Mouse (Mus musculus) neural tube, embryonic 12.5 days (tissue): ENCODE measurements around the gene Dkk1. TPM values are rescaled to one million over a fixed set of nuclear protein-coding genes. Genes with fewer than 3 reads are reported as not detected.
"Not testable (repeated sequence)": the region's sequence is repeated elsewhere in the genome, so short reads cannot be mapped to it uniquely, and the experiment has no call there.

Experiments
- ATAC-seq: fragments of 200-750 bp; cut with Nextera tagmentation; 2 replicates; pipeline ENCODE4 v1.8.0; 2017; ENCODE audit warnings: low read depth, mild to moderate bottlenecking, moderate TSS enrichment, moderate library complexity; ENCODE audit not compliant: low FRiP score
- H3K27ac ChIP-seq: fragments of 300-500 bp; sonication (generic); 2 replicates; pipeline ENCODE4 v1.5.1; 2016
- H3K27me3 ChIP-seq: fragments of 300-500 bp; sonication (generic); replicated peaks from 2 replicates; pipeline ENCODE4 v1.6.1; 2016; ENCODE audit warnings: mild to moderate bottlenecking
- H3K36me3 ChIP-seq: fragments of 300-500 bp; sonication (generic); 2 replicates; pipeline ENCODE4 v1.6.1; 2016; ENCODE audit warnings: mild to moderate bottlenecking
- H3K4me1 ChIP-seq: fragments of 300-500 bp; sonication (generic); 2 replicates; pipeline ENCODE4 v1.6.1; 2016
- H3K4me2 ChIP-seq: fragments of 300-500 bp; sonication (generic); replicated peaks from 2 replicates; pipeline ENCODE4 v1.6.1; 2016; ENCODE audit warnings: mild to moderate bottlenecking
- H3K4me3 ChIP-seq: fragments of 300-500 bp; sonication (generic); 2 replicates; pipeline ENCODE4 v1.5.1; 2016
- H3K9ac ChIP-seq: fragments of 300-500 bp; sonication (generic); 2 replicates; pipeline ENCODE4 v1.6.1; 2016; ENCODE audit warnings: mild to moderate bottlenecking
- H3K9me3 ChIP-seq: fragments of 300-500 bp; sonication (generic); 2 replicates; pipeline ENCODE4 v1.6.1; 2016; ENCODE audit warnings: mild to moderate bottlenecking
- WGBS: fragments of 180-500 bp; shearing (Covaris S2); methylation state at CpG from one replicate; pipeline ENCODE4 v1.1.7; 2016; 5-methylcytosine and 5-hydroxymethylcytosine counted together
- polyA plus RNA-seq: library from polyadenylated mRNA; unstranded; fragments of >200 nt; fragmentation: Nextera tagmentation; extraction: Ambion mirVana; gene quantifications from 2 replicates; pipeline ENCODE4 v1.2.1, GENCODE M21; 2016

The Dkk1 gene
- 1.1 and 1.2 TPM in 2 replicates for polyA plus RNA-seq

- H3K4me1 ChIP-seq = peaks cover 18% of the 10 kb centered on the region; the same call in 1 of the 2 replicates
- no peaks in the 10 kb centered on the region for H3K9me3 ChIP-seq
- H3K4me3 ChIP-seq = peak within 1 kb of the TSS; percentile 37
- WGBS = under 1% methylated on average over 26 of the region's 26 CpGs
- peak; percentile 85 for ATAC-seq
- H3K4me2 ChIP-seq = peak within 1 kb of the TSS; percentile 69
- H3K36me3 ChIP-seq = no peaks in the 10 kb centered on the region
- H3K9ac ChIP-seq = peak within 1 kb of the TSS; percentile 33; the same call in 1 of the 2 replicates
- peaks cover 41% of the 10 kb centered on the region for H3K27me3 ChIP-seq
- no peak within 1 kb of the TSS for H3K27ac ChIP-seq
Measured at GRCm38 (mm10) chr19:30549044-30549853, at the start of gene Dkk1. Gene Dkk1, minus strand, starts transcription at chr19:30549665.

DNA sequence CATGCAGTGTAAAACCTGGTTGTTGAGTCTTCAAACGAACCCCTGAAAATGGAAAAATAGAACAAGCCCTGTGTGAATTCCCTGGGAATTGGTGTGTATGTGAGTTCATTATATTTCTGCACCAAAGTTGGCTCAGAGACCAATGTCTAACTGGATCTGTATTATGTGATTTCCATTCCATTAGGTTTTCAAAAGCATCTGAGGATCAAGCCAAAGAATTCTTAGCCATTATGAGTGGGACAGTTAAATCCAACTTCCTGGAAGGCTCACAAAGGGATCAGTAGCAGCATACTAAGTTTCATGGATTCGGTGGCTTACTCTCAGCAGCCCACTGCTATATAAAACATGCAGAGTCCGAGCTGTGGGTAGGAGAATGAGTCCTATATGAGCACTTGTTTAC, 36.9 kb upstream of the Dkk1 start:
- Histone ChIP-seq H3K9ac (no peak overlapping the region), H3K4me1 (no peaks in the 10 kb centered on the region), H3K27me3 (no peaks in the 10 kb centered on the region), H3K4me3 (no peak overlapping the region), H3K9me3 (no peaks in the 10 kb centered on the region), H3K4me2 (no peak overlapping the region), H3K36me3 (no peaks in the 10 kb centered on the region), H3K27ac (no peak overlapping the region)
- WGBS = 81% methylated on average over 3 of the region's 3 CpGs
- ATAC-seq = no peak

DNA sequence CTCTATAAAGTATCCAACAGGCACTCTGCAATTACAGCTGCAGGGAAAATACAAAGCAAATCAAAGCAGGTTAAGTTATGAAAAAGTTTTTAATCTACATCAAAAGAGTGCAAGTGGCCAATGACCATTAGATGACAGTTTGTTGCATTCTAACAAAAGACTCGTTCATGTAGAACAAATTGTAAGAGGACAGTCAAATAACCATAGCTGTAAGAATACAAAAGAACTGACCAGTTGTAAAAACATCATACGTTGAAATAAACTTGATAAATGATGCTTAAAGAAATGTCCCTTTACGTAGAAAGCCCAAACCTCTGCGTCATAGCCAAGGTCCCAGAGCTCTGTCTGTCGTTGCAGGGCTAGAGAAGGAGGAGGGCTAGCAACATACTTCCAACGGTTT, 15.1 kb upstream of the Dkk1 start:
- H3K9me3 ChIP-seq = no peaks in the 10 kb centered on the region
- no peaks in the 10 kb centered on the region for H3K36me3 ChIP-seq
- H3K4me3 ChIP-seq = no peak overlapping the region
- no peak for ATAC-seq
- H3K27me3 ChIP-seq = no peaks in the 10 kb centered on the region
- no peak overlapping the region for H3K9ac ChIP-seq
- H3K4me2 ChIP-seq = no peak overlapping the region
- no peaks in the 10 kb centered on the region for H3K4me1 ChIP-seq
- no peak overlapping the region for H3K27ac ChIP-seq
- WGBS = 35% methylated on average over 6 of the region's 6 CpGs

GRCm38 (mm10) chr19:30563876-30564275, 14.4 kb upstream of the Dkk1 start:
- Histone ChIP-seq H3K36me3 (no peaks in the 10 kb centered on the region), H3K4me3 (no peak overlapping the region), H3K4me1 (no peaks in the 10 kb centered on the region), H3K9ac (no peak overlapping the region), H3K4me2 (no peak overlapping the region), H3K27ac (no peak overlapping the region), H3K9me3 (no peaks in the 10 kb centered on the region), H3K27me3 (no peaks in the 10 kb centered on the region)
- 88% methylated on average over 3 of the region's 3 CpGs for WGBS
- ATAC-seq = no peak

- H3K27me3 ChIP-seq = no peaks in the 10 kb centered on the region
- H3K9me3 ChIP-seq = no peaks in the 10 kb centered on the region
- H3K4me2 ChIP-seq = no peak overlapping the region
- H3K9ac ChIP-seq = no peak overlapping the region
- no peak overlapping the region for H3K4me3 ChIP-seq
- no peaks in the 10 kb centered on the region for H3K36me3 ChIP-seq
- no peak for ATAC-seq
- no peak overlapping the region for H3K27ac ChIP-seq
- no peaks in the 10 kb centered on the region; the same call in 1 of the 2 replicates for H3K4me1 ChIP-seq
Measured at GRCm38 (mm10) chr19:30558024-30558423, 8.6 kb upstream of the Dkk1 start.

DNA sequence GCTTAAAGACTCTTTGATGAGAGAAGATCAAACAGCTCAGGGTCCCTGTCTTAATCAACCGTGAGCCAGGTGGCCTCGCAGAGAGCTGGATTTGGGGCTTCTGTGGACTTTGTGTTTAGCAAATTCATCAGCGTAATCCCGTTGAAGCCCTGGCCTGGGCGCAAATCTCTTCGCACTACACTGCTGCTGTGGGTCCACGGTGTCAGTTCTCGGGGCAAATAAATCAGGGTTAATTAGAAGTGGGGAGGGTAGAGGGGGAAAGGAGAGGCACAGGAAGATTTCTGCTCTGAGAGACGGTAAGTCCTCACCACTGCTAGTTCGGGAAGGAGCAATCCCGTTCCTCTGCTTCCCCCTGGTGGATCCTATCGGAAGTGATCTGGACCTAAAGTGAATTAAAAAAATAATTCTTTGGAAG, 5.0 kb upstream of the Dkk1 start:
- peak overlapping the region; percentile 21; the same call in 1 of the 2 replicates for H3K4me3 ChIP-seq
- 1% methylated on average over 12 of the region's 12 CpGs for WGBS

GRCm38 (mm10) chr19:30553740-30554139, 4.3 kb upstream of the Dkk1 start:
- H3K4me1 ChIP-seq = peaks cover 15% of the 10 kb centered on the region; the same call in 1 of the 2 replicates
- H3K4me3 ChIP-seq = no peak overlapping the region
- H3K9me3 ChIP-seq = no peaks in the 10 kb centered on the region
- H3K36me3 ChIP-seq = no peaks in the 10 kb centered on the region
- H3K9ac ChIP-seq = no peak overlapping the region
- ATAC-seq = no peak
- WGBS = 4% methylated on average over 4 of the region's 4 CpGs
- H3K27ac ChIP-seq = no peak overlapping the region
- no peak overlapping the region for H3K4me2 ChIP-seq
- H3K27me3 ChIP-seq = peaks cover 15% of the 10 kb centered on the region

More for the DNA sequence above, 5.0 kb upstream of the Dkk1 start:
- peak; percentile 81 for ATAC-seq
- peak overlapping the region; percentile 59 for H3K4me2 ChIP-seq
- H3K27ac ChIP-seq = no peak overlapping the region
- H3K9ac ChIP-seq = no peak overlapping the region
- H3K36me3 ChIP-seq = no peaks in the 10 kb centered on the region
- H3K27me3 ChIP-seq = peaks cover 8% of the 10 kb centered on the region
- H3K4me1 ChIP-seq = peaks cover 8% of the 10 kb centered on the region; the same call in 1 of the 2 replicates
- no peaks in the 10 kb centered on the region for H3K9me3 ChIP-seq

GRCm38 (mm10) chr19:30552260-30552659, 2.8 kb upstream of the Dkk1 start:
- WGBS = 71% methylated on average over 8 of the region's 8 CpGs
- peaks cover 30% of the 10 kb centered on the region for H3K27me3 ChIP-seq

GRCm38 (mm10) chr19:30549854-30550647, 586 bp upstream of the Dkk1 start:
- H3K4me3 ChIP-seq = peak overlapping the region; percentile 37
- peaks cover 41% of the 10 kb centered on the region for H3K27me3 ChIP-seq
- ATAC-seq = no peak
- H3K27ac ChIP-seq = no peak overlapping the region
- peaks cover 18% of the 10 kb centered on the region; the same call in 1 of the 2 replicates for H3K4me1 ChIP-seq
- WGBS = under 1% methylated on average over 17 of the region's 17 CpGs
- peak overlapping the region; percentile 69 for H3K4me2 ChIP-seq
- no peaks in the 10 kb centered on the region for H3K36me3 ChIP-seq
- no peaks in the 10 kb centered on the region for H3K9me3 ChIP-seq
- peak overlapping the region; percentile 33; the same call in 1 of the 2 replicates for H3K9ac ChIP-seq

More at GRCm38 (mm10) chr19:30552260-30552659, 2.8 kb upstream of the Dkk1 start:
- Histone ChIP-seq H3K36me3 (no peaks in the 10 kb centered on the region), H3K9ac (no peak overlapping the region), H3K4me1 (peaks cover 18% of the 10 kb centered on the region; the same call in 1 of the 2 replicates), H3K4me2 (no peak overlapping the region), H3K27ac (no peak overlapping the region), H3K9me3 (no peaks in the 10 kb centered on the region), H3K4me3 (no peak overlapping the region)
- ATAC-seq = no peak

- 0 out of 2 replicates have a peak overlapping the region, but pooled peaks have one; percentile 33 for H3K9ac ChIP-seq
- peak overlapping the region; percentile 37 for H3K4me3 ChIP-seq
- H3K4me2 ChIP-seq = peak overlapping the region; percentile 69
- WGBS = 1% methylated on average over 23 of the region's 23 CpGs
- peaks cover 18% of the 10 kb centered on the region; the same call in 1 of the 2 replicates for H3K4me1 ChIP-seq
- no peaks in the 10 kb centered on the region for H3K36me3 ChIP-seq
- peak; percentile 62 for ATAC-seq
- peaks cover 41% of the 10 kb centered on the region for H3K27me3 ChIP-seq
- H3K27ac ChIP-seq = no peak overlapping the region
- H3K9me3 ChIP-seq = no peaks in the 10 kb centered on the region
Measured at GRCm38 (mm10) chr19:30548411-30549043, 938 bp downstream of the Dkk1 start.

- WGBS = 1% methylated on average over 44 of the region's 44 CpGs
- H3K4me2 ChIP-seq = peak overlapping the region; percentile 63
- ATAC-seq, H3K27me3 ChIP-seq, H3K4me1 ChIP-seq, H3K36me3 ChIP-seq, H3K9me3 ChIP-seq, H3K27ac ChIP-seq: not testable (repeated sequence)
- peak overlapping the region; percentile 60 for H3K9ac ChIP-seq
- peak overlapping the region; percentile 36 for H3K4me3 ChIP-seq
Measured at GRCm38 (mm10) chr19:30539365-30539941, 10.0 kb downstream of the Dkk1 start.
